Mouse (Mus musculus): Measurements from ENCODE around the gene Gm44973. TPM values are rescaled to one million over a fixed set of nuclear protein-coding genes. Genes with fewer than 3 reads are reported as not detected.
A peak's percentile ranks its signal among the peaks of the same experiment; 100 is the strongest.
"Not testable (repeated sequence)": the region's sequence is repeated elsewhere in the genome, so short reads cannot be mapped to it uniquely, and the experiment has no call there.

Gm44973 gene
- total RNA-seq, 4 experiments from 2014 or later = not detected

DNA sequence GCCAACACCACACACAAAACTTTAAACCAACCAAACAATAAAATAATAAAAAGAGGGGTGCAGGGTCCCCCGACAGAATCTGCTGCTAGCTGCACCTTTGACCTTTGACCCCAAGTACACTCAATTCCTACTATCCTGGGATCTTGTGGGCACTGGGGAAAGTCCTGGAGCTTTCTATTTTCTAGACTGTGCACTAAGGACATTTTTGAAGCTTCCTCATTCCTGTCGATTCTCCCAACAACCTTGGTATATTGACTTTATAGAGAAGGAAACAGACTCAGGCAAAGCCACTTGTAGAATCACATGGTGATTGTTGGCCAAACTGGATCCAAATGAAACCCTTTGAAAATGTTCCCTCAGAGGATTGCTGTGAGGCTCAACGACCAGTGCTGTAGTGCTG is 761 bp downstream of the Gm44973 start:
- no peak for DNase-seq (ENCODE audit: low spot score in 2 of 2)

DNA sequence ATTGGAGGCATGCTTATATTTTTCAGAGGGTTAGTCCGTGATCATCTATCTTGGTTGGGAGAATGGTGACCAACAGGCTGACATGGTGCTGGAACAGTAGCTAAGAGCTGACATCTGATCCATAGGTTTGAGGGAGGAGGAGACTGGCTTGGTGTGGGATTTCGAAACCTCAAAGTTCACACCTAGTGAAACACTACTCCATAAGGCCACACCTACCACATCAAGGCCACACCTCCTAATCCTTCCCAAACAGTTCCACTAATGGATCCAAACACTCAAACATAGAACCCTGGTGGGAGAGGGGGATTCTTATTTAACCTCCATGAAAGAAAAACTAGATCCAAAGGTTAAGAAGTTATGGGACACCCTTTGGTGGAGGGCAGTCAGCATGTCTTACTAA is 1.6 kb downstream of the Gm44973 start:
- no peak for DNase-seq (ENCODE audit: low spot score in 2 of 2)

DNA sequence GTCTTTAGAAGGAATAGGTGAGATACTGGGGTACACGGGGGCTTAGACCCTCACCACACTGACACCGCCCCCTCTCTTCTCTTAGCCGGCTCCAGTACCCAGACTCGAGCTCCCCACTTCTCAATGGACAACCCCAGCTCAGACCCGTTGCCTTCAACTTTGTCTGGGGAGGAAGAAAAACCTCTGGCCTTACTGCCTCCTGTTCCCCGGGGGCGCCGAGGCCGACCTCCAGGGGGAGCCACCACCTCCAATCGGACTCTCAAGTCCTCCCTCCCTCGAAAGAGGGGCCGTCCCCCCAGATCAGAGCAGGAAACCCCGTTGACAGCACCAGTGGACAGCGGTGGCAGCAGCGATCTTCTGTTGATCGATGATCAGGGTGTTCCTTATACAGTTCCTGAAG is 2.1 kb downstream of the Gm44973 start:
- peak in 1 of 2 experiments; percentile 34 for DNase-seq (ENCODE audit: low spot score in 2 of 2)

DNA sequence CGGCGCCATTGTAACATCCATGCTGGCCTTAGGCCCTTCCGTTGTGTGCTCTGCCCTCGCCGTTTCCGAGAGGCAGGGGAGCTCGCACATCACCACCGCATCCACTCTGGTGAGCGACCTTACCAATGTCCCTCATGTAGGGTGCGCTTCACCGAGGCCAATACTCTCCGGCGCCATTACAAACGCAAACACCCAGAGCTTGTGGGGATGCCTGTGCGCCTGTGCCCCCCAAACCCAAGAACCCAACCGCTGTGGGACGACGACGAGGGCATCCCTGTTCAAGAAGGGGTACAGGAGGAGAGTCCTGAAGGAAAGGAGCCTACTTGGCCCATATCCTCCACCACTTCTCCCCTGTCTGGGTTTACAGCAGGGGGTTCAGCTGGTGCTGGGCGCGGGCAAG is 2.6 kb downstream of the Gm44973 start:
- DNase-seq (ENCODE audit: low spot score in 2 of 2) = no peak

DNA sequence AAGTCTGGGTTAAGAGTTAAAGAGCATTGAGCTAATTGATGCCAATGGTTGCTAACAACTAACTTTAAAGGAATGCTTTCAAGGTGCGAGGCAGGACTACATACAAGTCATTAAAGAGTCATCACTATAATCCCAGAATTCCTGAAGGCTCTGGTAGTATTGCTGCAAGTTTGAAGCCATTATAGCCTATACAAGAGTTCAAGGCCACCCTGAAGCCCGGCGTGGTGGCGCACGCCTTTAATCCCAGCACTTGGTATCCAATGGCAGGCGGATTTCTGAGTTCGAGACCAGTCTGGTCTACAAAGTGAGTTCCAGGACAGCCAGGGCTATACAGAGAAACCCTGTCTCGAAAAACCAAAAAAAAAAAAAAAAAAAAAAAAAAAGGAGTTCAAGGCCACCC is 4.3 kb downstream of the Gm44973 start:
- not testable (repeated sequence) for DNase-seq (ENCODE audit: low spot score in 2 of 2)

DNA sequence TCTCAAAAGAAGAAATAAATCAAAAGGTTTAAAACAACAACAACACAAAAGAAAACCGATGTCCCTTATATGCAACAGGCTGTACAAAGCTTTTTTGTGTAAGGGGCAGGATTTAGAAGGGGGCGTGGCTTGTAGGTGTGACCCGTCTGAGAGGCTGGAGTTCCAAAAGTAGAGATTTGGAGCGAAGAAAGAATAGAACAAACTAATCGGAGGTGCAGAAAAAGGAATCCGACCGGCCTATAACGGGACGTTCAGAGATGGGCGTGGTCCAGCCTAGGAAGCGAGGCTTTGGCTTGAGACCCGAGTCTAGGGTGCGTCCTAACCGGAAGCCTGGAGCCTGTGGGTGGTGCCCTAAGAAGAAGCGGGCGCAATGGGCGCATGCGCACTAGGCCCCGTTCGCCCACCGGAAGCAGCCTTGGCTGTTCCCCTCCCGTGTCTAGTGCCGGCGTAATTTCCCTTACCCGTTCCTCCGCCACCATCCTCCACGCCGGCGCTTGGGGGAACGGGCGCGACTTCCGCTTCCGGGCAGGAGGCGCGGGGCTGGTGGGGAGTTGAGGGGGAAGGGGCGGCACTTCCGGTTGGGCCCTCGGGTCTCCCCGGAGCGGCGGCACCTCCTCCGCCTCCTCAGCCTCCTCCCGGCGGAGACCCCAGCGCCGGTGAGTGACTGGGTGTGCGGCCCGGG is 4.8 kb downstream of the Gm44973 start, which contains the start of the genes Zfp865 and Ccdc106:
Gene Zfp865 (plus strand): TSS at position 377 of the 682 bp plus-strand sequence.
Gene Ccdc106 (plus strand): TSS at position 554 of the 682 bp plus-strand sequence.
- DNase-seq (ENCODE audit: low spot score in 2 of 2) = peak; percentile 98 to 99

DNA sequence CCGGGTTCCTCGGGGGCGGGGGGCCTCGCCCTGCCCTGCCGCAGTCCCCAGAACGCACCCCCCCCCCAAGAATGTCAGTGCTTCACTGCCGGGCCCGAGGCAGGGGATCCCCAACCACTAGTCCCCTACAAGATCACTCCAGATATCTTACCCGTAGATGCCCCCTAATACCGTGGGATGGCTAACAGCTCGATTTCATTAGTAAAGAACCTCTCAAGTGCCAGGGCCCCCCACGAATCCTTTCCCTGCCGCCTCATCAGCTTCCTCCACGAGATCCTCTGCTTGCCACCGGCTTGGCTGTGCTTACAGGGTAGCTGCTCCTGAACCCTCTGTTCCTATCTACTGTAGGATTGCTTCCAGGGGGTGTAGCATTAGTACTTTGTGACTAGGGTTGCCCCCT is 5.4 kb downstream of the Gm44973 start:
- DNase-seq (ENCODE audit: low spot score in 2 of 2) = no peak

DNA sequence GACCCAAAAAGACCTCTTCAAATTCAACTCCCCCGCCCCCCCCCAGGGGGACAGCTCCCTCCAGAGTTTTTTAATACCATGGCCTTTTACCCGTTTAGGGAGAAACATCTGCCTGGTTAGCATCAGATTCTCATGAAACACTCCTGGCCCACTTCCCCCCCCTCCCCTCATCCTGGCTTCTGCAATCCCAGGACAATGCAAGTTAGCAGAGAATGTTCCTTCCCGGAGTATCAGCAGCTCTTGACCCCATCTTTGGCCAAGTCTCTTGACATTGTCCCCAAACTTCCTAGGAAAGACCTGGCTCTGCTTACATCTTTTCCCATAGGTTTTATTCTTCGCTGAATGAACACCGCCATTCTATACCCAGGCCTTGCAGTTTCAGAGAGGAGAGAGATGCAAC is 5.9 kb downstream of the Gm44973 start:
- no peak for DNase-seq (ENCODE audit: low spot score in 2 of 2)

DNA sequence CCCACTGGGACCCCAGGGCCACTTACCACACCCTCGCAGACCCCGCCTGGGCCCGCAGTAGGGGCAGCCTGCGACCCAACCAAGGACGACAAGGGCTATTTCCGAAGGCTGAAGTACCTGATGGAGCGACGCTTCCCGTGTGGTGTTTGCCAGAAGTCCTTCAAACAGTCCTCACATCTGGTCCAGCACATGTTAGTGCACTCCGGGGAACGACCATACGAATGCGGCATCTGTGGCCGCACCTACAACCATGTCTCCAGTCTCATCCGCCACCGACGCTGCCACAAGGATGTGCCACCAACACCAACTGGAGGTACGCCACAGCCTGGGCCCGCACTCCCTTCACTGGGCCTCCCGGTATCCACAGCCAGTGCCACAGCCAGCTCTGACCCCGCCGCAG is 14.2 kb downstream of the Gm44973 start:
- no peak for DNase-seq (ENCODE audit: low spot score in 2 of 2)

DNA sequence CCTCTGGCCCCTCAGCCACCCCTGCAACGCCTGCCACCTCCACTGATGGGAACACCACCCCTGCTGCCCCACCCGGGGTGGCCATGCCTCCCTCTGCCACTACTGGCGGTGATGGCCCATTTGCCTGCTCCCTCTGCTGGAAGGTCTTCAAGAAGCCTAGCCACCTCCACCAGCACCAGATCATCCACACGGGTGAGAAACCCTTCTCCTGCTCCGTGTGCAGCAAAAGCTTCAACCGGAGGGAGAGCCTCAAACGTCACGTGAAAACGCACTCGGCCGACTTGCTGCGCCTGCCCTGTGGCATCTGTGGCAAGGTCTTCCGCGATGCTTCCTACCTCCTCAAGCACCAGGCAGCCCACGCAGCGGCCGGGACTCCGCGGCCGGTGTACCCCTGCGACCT is 14.7 kb downstream of the Gm44973 start:
- no peak for DNase-seq (ENCODE audit: low spot score in 2 of 2)

DNA sequence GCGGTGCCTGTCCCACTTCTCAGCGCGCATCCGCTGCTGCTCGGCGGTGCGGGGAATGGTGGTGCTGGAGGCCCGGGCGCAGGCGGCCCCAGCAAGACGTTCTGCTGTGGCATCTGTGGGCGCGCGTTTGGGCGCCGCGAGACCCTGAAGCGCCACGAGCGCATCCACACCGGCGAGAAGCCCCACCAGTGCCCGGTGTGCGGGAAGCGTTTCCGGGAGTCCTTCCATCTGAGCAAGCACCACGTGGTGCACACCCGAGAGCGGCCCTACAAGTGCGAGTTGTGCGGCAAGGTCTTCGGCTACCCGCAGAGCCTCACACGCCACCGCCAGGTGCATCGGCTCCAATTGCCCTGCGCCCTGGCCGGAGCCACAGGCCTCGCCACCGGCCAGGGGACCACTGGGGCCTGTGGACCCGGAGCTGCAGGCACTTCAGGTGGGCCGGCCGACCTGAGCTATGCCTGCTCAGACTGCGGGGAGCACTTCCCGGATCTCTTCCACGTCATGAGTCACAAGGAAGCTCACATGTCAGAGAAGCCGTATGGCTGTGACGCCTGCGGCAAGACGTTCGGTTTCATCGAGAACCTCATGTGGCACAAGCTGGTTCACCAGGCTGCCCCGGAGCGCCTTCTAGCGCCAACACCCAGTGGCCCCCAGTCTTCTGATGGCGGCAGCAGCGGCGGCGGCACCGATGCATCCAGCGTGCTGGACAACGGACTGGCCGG is 15.4 kb downstream of the Gm44973 start:
- DNase-seq (ENCODE audit: low spot score in 2 of 2) = no peak

DNA sequence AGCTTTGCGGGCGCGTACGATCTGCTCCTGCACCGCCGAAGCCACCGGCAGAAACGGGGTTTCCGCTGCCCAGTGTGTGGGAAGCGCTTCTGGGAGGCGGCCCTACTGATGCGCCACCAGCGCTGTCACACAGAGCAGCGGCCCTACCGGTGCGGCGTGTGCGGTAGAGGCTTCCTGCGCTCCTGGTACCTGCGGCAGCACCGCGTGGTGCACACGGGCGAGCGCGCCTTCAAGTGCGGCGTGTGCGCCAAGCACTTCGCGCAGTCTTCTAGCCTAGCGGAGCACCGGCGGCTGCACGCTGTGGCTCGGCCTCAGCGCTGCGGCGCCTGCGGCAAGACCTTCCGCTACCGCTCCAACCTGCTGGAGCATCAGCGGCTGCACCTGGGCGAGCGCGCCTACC is 16.2 kb downstream of the Gm44973 start:
- DNase-seq (ENCODE audit: low spot score in 2 of 2) = no peak

DNA sequence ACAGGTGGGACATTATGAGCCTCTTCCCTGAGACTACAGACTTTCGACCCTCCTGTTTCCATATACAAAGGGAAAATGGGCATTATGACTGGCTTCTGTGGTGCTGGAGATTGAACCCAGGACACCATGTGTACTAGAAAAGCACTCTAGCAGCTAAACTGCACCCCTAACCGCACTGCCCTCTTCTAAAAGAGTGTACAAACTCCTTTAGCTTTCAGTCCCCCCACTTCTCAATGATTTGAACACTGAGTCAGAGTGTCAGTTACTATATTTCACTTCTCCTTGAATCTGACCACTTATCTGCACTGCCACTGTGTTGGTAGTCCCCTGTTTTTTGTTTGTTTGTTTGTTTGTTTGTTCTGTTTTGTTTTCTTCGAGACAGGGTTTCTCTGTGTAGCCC is 18.5 kb downstream of the Gm44973 start, which contains the start of gene 4632433K11Rik:
Gene 4632433K11Rik (plus strand): TSS at position 301 of the 400 bp plus-strand sequence.
- DNase-seq (ENCODE audit: low spot score in 2 of 2) = no peak

DNA sequence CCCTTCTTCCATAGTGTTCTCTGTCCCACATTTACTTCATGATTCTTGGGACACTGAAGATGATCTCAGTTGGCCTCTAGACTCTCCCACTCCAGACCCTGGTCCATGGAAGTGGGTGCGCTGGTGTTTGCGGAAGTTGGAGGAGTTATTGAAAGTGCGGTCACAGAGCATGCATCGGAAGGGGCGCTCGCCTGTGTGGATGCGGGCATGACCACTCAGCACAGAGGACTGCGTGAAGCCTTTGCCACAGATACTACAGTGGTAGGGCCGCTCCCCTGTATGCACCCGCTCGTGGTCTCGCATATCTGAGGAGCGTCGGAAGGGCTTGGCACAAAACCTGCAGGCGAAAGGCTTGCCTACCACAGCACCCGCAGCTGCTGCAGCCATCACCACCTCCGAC is 20.3 kb downstream of the Gm44973 start:
- no peak for DNase-seq (ENCODE audit: low spot score in 2 of 2)

DNA sequence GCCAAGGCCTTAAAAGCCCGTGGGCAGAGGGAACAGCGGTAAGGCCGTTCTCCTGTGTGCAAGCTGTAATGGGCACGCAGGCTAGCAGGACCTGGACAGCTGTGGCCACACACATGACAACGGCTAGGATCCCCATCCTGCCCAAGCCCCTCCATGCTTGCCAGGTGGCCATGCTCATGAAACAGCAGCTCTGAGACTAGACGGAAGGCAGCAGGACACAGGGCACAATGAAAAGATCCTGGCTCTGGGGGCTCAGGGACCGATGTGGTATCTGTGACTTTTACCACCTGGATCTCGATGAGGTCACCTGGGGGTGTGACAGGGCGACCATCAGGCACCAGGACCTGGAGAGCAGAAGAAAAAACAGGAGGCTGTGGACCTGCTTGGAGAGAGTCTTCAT is 20.8 kb downstream of the Gm44973 start:
- no peak for DNase-seq (ENCODE audit: low spot score in 2 of 2)

DNA sequence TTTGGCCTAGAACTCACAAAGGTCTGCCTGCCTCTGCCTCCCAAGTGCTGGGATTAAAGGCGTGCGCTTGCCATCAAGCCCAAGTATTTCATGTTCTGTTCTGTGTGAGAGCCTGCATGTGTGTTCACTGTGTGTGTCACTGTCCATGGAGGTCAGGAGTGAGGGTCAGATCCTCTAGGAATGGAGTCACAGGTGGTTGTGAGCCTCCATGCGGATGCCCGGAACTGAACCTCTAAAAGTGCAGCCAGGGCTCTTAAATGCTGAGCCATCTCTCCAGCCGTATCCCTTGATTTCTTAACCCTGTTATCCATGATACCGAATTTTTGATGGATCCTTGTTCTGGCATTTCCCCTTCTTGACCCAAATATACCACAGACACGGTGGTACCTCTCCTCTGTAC is 21.7 kb downstream of the Gm44973 start:
- no peak for DNase-seq (ENCODE audit: low spot score in 2 of 2)

DNA sequence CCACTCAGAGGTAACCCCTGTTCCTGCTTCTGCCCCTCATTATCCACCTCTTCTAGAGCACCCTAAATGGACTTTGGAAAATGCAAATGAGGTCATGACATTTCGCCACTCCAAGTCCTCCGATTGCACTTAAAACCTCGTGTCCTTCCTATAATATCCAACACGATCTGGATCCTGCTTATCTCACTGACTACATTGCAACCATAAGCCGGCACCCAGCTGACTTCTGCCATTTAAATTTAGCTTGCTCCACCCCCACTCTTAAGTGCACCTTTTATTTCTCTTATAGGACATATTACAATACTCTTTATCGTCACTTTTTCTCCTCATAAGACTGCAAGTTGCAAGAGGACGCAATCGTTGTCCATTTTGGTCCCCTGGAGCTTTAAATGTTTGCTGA is 22.2 kb downstream of the Gm44973 start:
- no peak for DNase-seq (ENCODE audit: low spot score in 2 of 2)

DNA sequence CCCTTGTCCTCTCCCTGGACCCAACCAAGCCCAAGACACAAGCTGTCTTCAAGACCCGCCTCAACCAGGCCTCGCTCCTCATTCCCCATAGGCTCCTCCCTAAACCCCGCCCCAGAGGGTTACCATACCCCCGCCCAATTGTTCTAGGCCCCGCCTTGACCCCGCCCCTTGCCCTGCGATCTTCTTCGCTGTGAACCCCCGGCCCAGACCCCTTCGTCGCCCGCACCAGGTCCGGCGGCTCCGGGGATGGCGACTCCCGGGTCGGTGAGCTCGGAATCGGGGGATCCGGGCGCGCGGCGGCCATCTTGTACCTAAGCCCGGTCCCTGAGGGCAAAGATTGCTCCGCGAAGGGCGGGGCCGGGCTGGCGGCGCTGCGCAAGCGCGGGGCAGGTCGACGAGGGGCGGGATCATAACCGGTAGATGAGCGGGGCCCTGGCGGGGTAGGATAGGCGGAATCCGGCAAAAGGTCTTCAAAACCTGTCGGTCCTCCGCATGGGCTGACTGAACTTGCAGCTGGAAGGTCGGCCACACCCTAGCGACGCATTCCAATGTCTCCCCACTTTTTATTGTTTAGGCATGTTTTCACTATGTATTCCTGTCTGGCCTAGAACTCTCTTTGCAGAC is 22.9 kb downstream of the Gm44973 start, which contains the start of gene Zfp784:
Gene Zfp784 (minus strand): TSS at position 338 of the 624 bp plus-strand sequence.
- peak; percentile 88 to 95 for DNase-seq (ENCODE audit: low spot score in 2 of 2)

DNA sequence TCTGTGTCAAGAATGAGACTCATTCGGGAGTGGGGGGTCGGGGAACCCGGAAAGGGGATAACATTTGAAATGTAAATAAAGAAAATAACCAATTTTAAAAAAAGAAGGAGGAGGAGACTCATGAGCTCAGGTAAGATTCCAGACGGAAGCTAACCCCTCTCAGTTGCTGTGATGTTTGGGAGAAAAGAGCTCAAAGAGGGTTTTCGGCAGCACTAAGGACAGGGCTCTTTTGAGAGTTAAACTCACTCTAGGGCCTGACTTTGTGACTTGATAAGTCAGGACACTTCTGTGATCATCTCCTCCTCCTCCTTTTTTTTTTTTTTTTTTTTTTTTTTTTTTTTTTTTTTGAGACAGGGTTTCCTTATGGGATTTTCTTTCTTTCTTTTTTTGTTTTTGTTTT is 23.6 kb downstream of the Gm44973 start:
- DNase-seq (ENCODE audit: low spot score in 2 of 2) = no peak

DNA sequence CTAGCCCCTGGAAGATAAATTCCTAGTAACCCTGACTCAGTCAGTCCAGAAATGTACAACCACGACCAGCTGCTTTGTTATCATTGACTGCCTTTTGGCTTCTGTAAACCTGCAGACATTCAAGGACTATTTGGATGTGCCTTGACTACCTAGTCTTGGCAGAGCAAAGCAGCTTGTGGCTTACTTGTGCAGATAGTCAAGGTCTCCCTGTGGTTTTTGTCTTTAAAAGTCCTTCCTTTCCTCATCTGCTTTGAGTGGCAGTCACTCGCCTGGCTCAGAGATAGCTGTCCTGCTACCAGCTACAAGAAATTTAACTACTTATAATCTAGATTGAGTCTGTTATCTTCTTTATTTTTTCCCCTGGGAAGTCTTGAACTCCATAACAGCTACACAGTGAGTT is 29.7 kb downstream of the Gm44973 start:
- DNase-seq (ENCODE audit: low spot score in 2 of 2) = no peak

DNA sequence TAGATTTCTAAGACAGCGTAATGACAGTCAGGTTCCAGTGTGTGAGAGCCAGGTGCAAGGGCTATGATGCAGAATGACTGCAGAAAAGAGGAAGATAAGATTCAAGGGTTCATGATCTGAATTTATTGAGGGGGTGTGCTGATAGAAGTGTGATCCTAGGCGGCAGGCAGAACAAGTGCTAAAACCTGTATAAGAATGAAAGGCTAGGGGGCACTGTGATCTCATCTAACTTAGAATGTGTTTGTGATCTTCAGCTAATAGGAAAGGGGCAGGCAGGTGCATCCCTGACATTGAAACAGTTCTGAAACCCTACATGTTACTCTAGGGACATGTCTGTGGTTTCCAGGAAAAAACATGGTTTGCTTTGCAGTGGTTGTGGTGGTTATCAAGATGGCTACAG is 30.8 kb downstream of the Gm44973 start:
- no peak for DNase-seq (ENCODE audit: low spot score in 2 of 2)

DNA sequence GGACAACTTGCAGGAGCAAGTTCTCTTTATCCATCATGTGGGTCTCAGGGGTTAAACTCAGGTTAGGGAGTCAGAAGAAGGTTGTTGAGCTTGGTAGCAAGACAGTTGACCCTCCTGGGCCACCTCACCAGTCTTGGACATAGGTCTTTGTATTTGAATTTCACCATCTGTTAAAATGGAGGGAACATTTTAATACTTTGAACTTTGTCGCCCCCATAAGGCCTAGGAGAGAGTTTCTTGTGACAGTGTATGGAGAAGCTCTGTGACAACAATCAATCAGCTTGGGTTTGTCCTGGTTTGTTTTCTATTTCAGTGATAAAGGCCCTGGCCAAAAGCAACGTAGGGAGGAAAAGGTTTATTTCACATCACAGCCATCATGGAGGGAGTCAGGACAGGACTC is 32.0 kb downstream of the Gm44973 start:
- DNase-seq (ENCODE audit: low spot score in 2 of 2) = no peak

Data from left cerebral cortex, adult 8-10 months (tissue).